Mouse (Mus musculus): ENCODE measurements at regions not wholly inside any gene's neighbourhood (a gene's known extent, or its start where the extent isn't known, plus 50 kb on each side); places are given as distances from the start of the nearest gene placed in this dataset.
A peak's percentile ranks its signal among the peaks of the same experiment; 100 is the strongest.

DNA sequence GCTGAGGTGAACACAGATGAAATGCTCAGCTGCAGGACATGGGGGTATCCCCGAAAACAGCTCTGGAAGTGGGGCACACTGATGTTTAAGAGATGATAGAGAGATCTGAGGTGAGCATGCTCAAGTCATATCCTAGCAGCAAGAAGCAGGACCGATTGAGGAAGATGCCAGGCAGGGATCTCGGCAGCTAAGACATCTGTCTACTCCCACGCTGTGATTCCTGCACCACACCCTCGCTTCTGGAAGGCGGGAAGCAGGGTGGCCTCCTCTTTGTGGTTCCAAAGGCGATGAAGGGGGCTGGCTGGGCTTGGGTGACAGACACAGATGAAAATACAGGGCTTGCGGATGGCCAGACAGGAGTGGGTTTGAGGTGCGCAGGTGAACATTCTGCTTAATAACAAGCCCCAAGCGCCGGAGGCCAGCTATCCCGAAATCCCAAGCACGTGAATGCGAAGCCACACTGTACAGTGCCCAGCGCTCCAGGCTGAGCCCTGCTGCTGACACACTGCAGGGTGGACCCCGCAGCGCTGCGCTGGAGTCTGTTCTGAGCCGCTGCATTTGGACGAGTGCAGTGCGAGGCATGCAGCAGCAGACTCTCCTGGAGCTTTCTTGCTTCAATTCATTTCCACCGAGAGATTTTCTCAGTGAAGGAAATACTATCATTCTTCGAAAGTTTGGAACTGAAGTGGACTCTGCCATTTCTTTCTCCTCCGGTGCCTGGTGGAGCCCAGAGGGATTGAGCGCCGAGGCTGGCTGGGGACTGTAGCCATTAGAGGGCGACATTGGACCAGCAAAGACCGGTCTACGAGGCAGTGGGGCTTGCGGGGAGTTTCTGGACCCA lies 308.6 kb downstream of the Matn1 start:
- no peak overlapping the region for H3K27ac ChIP-seq (ENCODE audit: insufficient read depth, low read length)
- no peaks in the 10 kb centered on the region for H3K4me1 ChIP-seq (ENCODE audit: control insufficient read depth, insufficient read depth, low read length)
- H3K4me3 ChIP-seq (ENCODE audit: insufficient read depth, low read length), result no peak overlapping the region
- TF ChIP-seq CTCF (IDR thresholded peaks at IDR 0.05; ENCODE audit: borderline replicate concordance, insufficient read depth, low read length) (peak; percentile 84), POLR2A (IDR thresholded peaks at IDR 0.05; ENCODE audit: low read depth, low read length) (no peak)

DNA sequence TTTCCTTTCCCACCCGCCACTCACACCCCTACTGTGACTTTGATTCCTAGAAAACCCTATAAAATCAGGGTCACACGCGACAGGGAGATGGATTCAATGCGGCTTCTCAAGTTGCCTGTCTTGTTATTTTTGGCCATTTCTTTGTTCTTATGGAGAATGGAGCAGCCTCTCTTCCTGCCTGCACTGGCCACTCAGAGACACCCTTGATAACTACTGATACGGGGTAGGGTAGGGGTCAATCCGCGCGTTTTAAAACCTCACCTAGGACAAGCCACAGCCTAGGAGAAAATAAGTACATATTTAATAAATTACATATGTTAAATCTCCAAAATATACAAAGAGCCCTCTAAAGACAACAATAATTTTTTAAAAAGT lies 309.2 kb downstream of the Matn1 start:
- no peaks in the 10 kb centered on the region for H3K4me1 ChIP-seq (ENCODE audit: control insufficient read depth, insufficient read depth, low read length)
- H3K27ac ChIP-seq (ENCODE audit: insufficient read depth, low read length), result no peak overlapping the region
- H3K4me3 ChIP-seq (ENCODE audit: insufficient read depth, low read length), result no peak overlapping the region
- no peak for TF ChIP-seq CTCF (IDR thresholded peaks at IDR 0.05; ENCODE audit: borderline replicate concordance, insufficient read depth, low read length)
- TF ChIP-seq POLR2A (IDR thresholded peaks at IDR 0.05; ENCODE audit: low read depth, low read length), result no peak

- H3K4me3 ChIP-seq (ENCODE audit: insufficient read depth, low read length), result no peak overlapping the region
- H3K27ac ChIP-seq (ENCODE audit: insufficient read depth, low read length), result no peak overlapping the region
- H3K4me1 ChIP-seq (ENCODE audit: control insufficient read depth, insufficient read depth, low read length), result no peaks in the 10 kb centered on the region
- no peak for TF ChIP-seq CTCF (IDR thresholded peaks at IDR 0.05; ENCODE audit: borderline replicate concordance, insufficient read depth, low read length)
These were observed 310.1 kb downstream of the Matn1 start for GRCm38 (mm10) chr4:131254243-131254642.

DNA sequence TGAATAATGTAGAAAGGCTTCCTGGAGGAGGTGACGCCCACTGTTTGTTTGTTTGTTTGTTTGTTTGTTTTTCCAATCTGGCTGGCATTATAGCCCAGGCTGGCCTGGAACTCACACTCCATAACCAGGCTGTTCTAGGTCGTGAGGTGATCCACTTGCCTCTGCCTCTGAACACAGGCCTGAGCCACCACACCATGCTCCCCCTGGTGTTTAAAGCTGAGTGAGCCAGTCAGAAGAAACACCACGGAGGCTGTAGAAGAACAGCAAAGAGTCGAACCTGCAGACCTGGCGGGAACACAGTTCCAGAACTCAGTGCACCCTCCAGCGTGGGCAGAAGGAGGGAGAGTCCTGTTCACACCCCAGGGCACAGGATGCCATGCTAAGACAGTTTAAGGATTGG lies 310.5 kb downstream of the Matn1 start:
- TF ChIP-seq POLR2A (IDR thresholded peaks at IDR 0.05; ENCODE audit: low read depth, low read length), result no peak
- peak; percentile 56; the same call in 1 of the 2 replicates for TF ChIP-seq CTCF (IDR thresholded peaks at IDR 0.05; ENCODE audit: borderline replicate concordance, insufficient read depth, low read length)

DNA sequence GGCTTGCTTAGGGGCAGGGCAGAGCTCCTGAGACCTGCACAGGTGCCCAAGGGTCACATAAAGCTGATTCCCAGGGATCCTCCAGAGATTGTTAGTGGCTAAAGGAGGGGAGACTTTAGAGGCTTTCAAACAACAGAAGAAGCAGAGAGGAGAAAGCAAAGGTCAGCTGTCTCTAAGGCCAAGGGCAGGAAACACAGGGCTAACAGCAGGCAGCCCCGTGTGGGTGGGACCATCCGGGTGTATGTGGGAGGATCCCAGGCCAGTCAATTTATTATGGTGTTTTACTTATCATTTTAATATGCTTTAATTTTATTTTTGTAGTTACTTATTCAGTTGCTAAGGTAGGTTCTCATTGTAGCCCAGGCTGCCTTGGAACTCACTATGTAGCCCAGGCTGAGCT lies 317.1 kb downstream of the Matn1 start:
- no peaks in the 10 kb centered on the region for H3K4me1 ChIP-seq (ENCODE audit: control insufficient read depth, insufficient read depth, low read length)
- no peak overlapping the region for H3K27ac ChIP-seq (ENCODE audit: insufficient read depth, low read length)
- no peak for TF ChIP-seq CTCF (IDR thresholded peaks at IDR 0.05; ENCODE audit: borderline replicate concordance, insufficient read depth, low read length)
- no peak for TF ChIP-seq POLR2A (IDR thresholded peaks at IDR 0.05; ENCODE audit: low read depth, low read length)
- no peak overlapping the region for H3K4me3 ChIP-seq (ENCODE audit: insufficient read depth, low read length)

More for the DNA sequence above, 310.5 kb downstream of the Matn1 start:
- Histone ChIP-seq H3K4me1 (ENCODE audit: control insufficient read depth, insufficient read depth, low read length) (no peaks in the 10 kb centered on the region), H3K27ac (ENCODE audit: insufficient read depth, low read length) (no peak overlapping the region), H3K4me3 (ENCODE audit: insufficient read depth, low read length) (no peak overlapping the region)

GRCm38 (mm10) chr4:131262909-131263308 lies 318.7 kb downstream of the Matn1 start:
- no peak for TF ChIP-seq CTCF (IDR thresholded peaks at IDR 0.05; ENCODE audit: borderline replicate concordance, insufficient read depth, low read length)
- TF ChIP-seq POLR2A (IDR thresholded peaks at IDR 0.05; ENCODE audit: low read depth, low read length), result no peak

GRCm38 (mm10) chr4:131266764-131267163 lies 322.6 kb downstream of the Matn1 start:
- TF ChIP-seq POLR2A (IDR thresholded peaks at IDR 0.05; ENCODE audit: low read depth, low read length) (no peak), CTCF (IDR thresholded peaks at IDR 0.05; ENCODE audit: borderline replicate concordance, insufficient read depth, low read length) (no peak)

More at GRCm38 (mm10) chr4:131262909-131263308, 318.7 kb downstream of the Matn1 start:
- no peaks in the 10 kb centered on the region for H3K4me1 ChIP-seq (ENCODE audit: control insufficient read depth, insufficient read depth, low read length)
- no peak overlapping the region for H3K27ac ChIP-seq (ENCODE audit: insufficient read depth, low read length)
- H3K4me3 ChIP-seq (ENCODE audit: insufficient read depth, low read length), result no peak overlapping the region

GRCm38 (mm10) chr4:131267760-131268159 lies 323.6 kb downstream of the Matn1 start:
- Histone ChIP-seq H3K27ac (ENCODE audit: insufficient read depth, low read length) (no peak overlapping the region), H3K4me3 (ENCODE audit: insufficient read depth, low read length) (no peak overlapping the region), H3K4me1 (ENCODE audit: control insufficient read depth, insufficient read depth, low read length) (peaks cover 10% of the 10 kb centered on the region)
- TF ChIP-seq POLR2A (IDR thresholded peaks at IDR 0.05; ENCODE audit: low read depth, low read length) (no peak), CTCF (IDR thresholded peaks at IDR 0.05; ENCODE audit: borderline replicate concordance, insufficient read depth, low read length) (no peak)

More at GRCm38 (mm10) chr4:131266764-131267163, 322.6 kb downstream of the Matn1 start:
- Histone ChIP-seq H3K27ac (ENCODE audit: insufficient read depth, low read length) (no peak overlapping the region), H3K4me1 (ENCODE audit: control insufficient read depth, insufficient read depth, low read length) (peaks cover 1% of the 10 kb centered on the region; the same call in 1 of the 2 replicates), H3K4me3 (ENCODE audit: insufficient read depth, low read length) (no peak overlapping the region)

GRCm38 (mm10) chr4:131270192-131270591 lies 326.0 kb downstream of the Matn1 start:
- TF ChIP-seq POLR2A (IDR thresholded peaks at IDR 0.05; ENCODE audit: low read depth, low read length) (no peak), CTCF (IDR thresholded peaks at IDR 0.05; ENCODE audit: borderline replicate concordance, insufficient read depth, low read length) (peak; percentile 14; the same call in 1 of the 2 replicates)
- peaks cover 10% of the 10 kb centered on the region for H3K4me1 ChIP-seq (ENCODE audit: control insufficient read depth, insufficient read depth, low read length)

DNA sequence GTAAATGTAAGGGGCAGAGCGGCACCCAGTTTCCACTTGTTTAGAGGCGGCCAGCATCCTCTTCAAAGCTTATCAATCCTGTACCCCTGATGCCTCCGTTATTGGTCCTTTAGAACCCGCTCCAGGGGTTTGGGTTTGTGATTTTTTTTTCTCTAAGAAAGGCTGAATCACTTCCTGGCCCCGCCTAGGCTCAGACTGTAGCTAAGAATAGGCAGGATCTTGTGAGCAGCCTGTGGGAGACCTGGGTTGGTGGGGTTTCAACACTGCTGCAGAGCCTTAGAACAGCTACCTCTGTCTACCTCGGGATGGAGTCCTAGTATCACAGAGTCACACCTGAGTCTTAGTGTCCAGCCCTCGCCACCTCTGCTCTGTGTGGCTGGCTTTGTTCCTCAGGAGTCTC lies 327.9 kb downstream of the Matn1 start:
- Histone ChIP-seq H3K4me3 (ENCODE audit: insufficient read depth, low read length) (no peak overlapping the region), H3K27ac (ENCODE audit: insufficient read depth, low read length) (no peak overlapping the region), H3K4me1 (ENCODE audit: control insufficient read depth, insufficient read depth, low read length) (peaks cover 10% of the 10 kb centered on the region)
- TF ChIP-seq CTCF (IDR thresholded peaks at IDR 0.05; ENCODE audit: borderline replicate concordance, insufficient read depth, low read length), result no peak
- TF ChIP-seq POLR2A (IDR thresholded peaks at IDR 0.05; ENCODE audit: low read depth, low read length), result no peak

More at GRCm38 (mm10) chr4:131270192-131270591, 326.0 kb downstream of the Matn1 start:
- Histone ChIP-seq H3K4me3 (ENCODE audit: insufficient read depth, low read length) (no peak overlapping the region), H3K27ac (ENCODE audit: insufficient read depth, low read length) (no peak overlapping the region)

All from embryonic fibroblast, embryonic 13.5 days (primary cell).